Mouse (Mus musculus) MEL (cell line): ENCODE results near the gene Gtf2h1.

ENCODE experiments used
- CHD2 ChIP-seq: IDR thresholded peaks from 2 replicates; pipeline ENCODE4 v1.6.1; 2011; ENCODE audit warnings: low read length, improper control_type of control experiment
- CTCF ChIP-seq, 3 experiments: IDR thresholded peaks in 2 of 3; conservative IDR thresholded peaks in 1 of 3; 2 replicates each; pipeline ENCODE4 v1.5.1; 2011 to 2012; ENCODE audit warnings: low read length in 3 of 3, low read depth in 2 of 3, mild to moderate bottlenecking in 2 of 3, improper control_type of control experiment in 1 of 3, inconsistent platforms in 1 of 3, mixed read lengths in 1 of 3, moderate library complexity in 1 of 3; ENCODE audit not compliant: control insufficient read depth in 1 of 3, insufficient read depth in 1 of 3, poor library complexity in 1 of 3, severe bottlenecking in 1 of 3
- EP300 ChIP-seq, 2 experiments: IDR thresholded peaks; 2 replicates each; pipeline ENCODE4 v1.6.1; 2011; ENCODE audit warnings: improper control_type of control experiment in 2 of 2, low read length in 2 of 2, low read depth in 1 of 2, mild to moderate bottlenecking in 1 of 2
- GABPA ChIP-seq: IDR thresholded peaks from 2 replicates; pipeline ENCODE4 v1.6.1; 2012; ENCODE audit warnings: low read depth, mild to moderate bottlenecking, inconsistent platforms, low read length, improper control_type of control experiment, moderate library complexity
- HCFC1 ChIP-seq: IDR thresholded peaks from 2 replicates; pipeline ENCODE4 v1.6.1; 2012; ENCODE audit warnings: low read depth, mild to moderate bottlenecking, inconsistent platforms, low read length, improper control_type of control experiment, moderate library complexity
- USF2 ChIP-seq, 2 experiments: IDR thresholded peaks; 2 replicates each; pipeline ENCODE4 v1.6.1; 2011 to 2012; ENCODE audit warnings: improper control_type of control experiment in 2 of 2, low read length in 2 of 2, borderline replicate concordance in 1 of 2, inconsistent platforms in 1 of 2, low read depth in 1 of 2, mild to moderate bottlenecking in 1 of 2; ENCODE audit not compliant: insufficient read depth in 1 of 2

DNA sequence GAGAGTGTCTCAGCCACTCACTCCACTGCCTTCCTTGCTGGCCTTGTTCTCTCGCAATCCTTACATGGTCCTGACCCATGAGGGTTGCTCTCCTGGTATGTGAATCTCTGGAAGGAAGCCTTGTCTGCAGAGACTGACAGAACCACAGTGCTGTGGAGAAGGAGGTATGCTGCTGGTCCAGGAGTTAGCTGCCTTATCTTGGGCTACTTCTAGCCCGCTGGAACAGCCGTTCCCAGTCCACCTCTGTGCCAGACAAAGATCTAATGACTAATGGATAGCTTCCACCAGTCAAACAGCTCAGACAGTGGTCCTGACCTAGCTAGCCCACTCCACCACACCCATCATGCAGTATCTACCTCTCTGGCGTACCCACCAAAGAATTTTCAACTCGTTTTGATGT is 40.5 kb downstream of the Gtf2h1 start:
- TF ChIP-seq CHD2 (no peak), GABPA (no peak), CTCF (IDR thresholded peaks at IDR 0.05 in 2 of 3, conservative IDR thresholded peaks at IDR 0.05 in 1 of 3; ENCODE audit: control insufficient read depth in 1 of 3, insufficient read depth in 1 of 3, low read depth in 2 of 3, low read length in 3 of 3, poor library complexity in 1 of 3, severe bottlenecking in 1 of 3) (no peak), USF2 (IDR thresholded peaks at IDR 0.05; ENCODE audit: borderline replicate concordance in 1 of 2, insufficient read depth in 1 of 2, low read depth in 1 of 2, low read length in 2 of 2) (no peak), HCFC1 (no peak), EP300 (IDR thresholded peaks at IDR 0.05; ENCODE audit: low read depth in 1 of 2, low read length in 2 of 2) (no peak)
